Mouse (Mus musculus): ENCODE data around the gene BC030499.
"Not testable (repeated sequence)": the region's sequence is repeated elsewhere in the genome, so short reads cannot be mapped to it uniquely, and the experiment has no call there.

BC030499 gene

GRCm38 (mm10) chr11:78290654-78291053 is at the start of gene BC030499:
Gene BC030499 (plus strand): TSS chr11:78290841.
- in situ Hi-C loops (cut with MboI; ENCODE audit: low sequenced_read_pairs), result no loop called here

- in situ Hi-C loops (cut with MboI; ENCODE audit: low sequenced_read_pairs), result no loop called here
Measured at GRCm38 (mm10) chr11:78245261-78245626, 45.4 kb upstream of the BC030499 start.

DNA sequence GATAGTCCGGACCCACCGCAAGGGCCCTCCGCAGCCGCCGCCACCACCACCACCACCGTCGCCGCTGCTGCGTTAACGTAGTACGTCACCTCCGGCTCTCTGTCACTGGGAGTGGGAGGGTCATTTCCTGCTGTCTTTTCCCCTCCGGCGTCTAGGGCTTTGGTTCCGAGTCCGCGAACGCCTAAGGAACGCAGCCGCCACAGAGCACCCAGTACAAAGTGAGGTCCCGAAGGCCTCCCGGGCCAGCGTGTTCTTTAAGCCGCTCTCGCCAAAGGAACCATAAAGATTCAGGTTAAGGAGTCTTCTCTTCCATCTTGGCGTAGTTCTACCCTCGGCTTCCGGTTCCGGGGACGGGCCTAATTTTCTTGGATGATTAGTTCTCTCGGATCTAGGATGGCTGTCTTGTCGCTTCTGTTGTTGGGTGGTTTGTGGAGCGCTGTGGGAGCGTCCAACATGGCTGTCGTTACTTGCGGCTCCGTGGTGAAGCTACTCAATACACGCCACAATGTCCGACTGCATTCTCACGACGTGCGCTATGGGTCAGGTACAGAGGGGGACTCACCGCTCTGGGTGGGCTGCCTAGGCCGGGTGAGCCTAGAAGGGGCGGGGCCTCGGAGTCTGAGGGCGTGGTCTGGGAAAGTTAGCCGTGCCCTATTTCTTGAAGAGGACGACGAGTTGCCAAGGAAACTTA is 44.9 kb upstream of the BC030499 start, which contains the start of the genes Sdf2 and Supt6:
TSS of gene Sdf2 (plus strand) at position 120 of the 691 bp plus-strand sequence.
TSS of gene Supt6 (minus strand) at position 361 of the 691 bp plus-strand sequence.
- in situ Hi-C loops (cut with MboI; ENCODE audit: low sequenced_read_pairs), result no loop called here

GRCm38 (mm10) chr11:78246318-78247011 is 44.2 kb upstream of the BC030499 start:
- in situ Hi-C loops (cut with MboI; ENCODE audit: low sequenced_read_pairs), result no loop called here

DNA sequence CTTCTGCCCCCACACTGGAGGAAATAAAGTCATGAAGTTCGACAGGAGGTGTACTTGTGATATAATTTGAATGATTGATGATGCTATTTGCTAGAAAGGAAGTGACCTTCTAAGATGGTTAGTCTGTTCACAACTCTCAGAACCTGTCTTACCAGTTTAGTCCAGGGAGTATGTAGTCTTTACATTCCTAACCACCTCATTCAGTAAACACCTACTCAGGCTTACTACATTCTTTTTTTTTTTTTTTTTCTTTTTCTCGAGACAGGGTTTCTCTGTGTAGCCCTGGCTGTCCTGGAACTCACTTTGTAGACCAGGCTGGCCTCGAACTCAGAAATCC is 43.7 kb upstream of the BC030499 start:
- in situ Hi-C loops (cut with MboI; ENCODE audit: low sequenced_read_pairs), result no loop called here

- in situ Hi-C loops (cut with MboI; ENCODE audit: low sequenced_read_pairs), result no loop called here
Measured at GRCm38 (mm10) chr11:78247727-78248140, 42.9 kb upstream of the BC030499 start.

- in situ Hi-C loops (cut with MboI; ENCODE audit: low sequenced_read_pairs), result no loop called here
Measured at GRCm38 (mm10) chr11:78256618-78257017, 34.0 kb upstream of the BC030499 start.

DNA sequence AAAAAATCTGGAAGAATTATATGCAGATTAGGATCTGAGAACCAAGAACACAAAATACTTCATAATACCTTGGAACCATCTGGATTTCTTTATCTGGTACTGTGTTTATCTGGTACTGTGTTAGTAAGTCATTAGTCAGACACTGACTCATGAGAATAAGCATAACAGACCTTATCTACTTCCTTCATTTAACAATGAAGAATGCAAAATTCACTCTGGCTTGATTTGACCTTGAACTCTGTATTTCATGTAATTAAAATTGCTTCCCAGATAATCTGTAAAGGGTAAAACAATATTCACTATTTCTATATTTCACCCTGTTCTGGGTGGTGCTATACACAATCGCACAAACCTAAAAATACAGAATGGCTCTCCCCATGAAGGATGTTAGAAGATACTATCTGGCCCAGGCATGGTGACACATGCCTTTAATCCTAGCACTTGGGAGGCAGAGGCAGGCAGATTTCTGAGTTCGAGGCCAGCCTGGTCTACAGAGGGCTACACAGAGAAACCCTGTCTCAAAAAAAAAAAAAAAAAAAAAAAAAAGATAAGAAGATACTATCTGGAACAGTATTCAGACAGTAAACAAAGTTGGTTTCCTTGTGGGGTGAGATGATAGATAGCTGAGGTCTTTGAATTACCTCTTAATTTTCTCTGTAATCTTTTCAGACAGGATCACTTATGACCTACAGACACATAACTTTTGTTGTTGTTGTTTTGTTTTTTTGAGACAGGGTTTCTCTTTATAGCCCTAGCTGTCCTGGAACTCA is 30.0 kb upstream of the BC030499 start:
- in situ Hi-C loops (cut with MboI; ENCODE audit: low sequenced_read_pairs), result no loop called here

GRCm38 (mm10) chr11:78261380-78262352 is 29.0 kb upstream of the BC030499 start, which contains the start of gene 2610507B11Rik:
Gene 2610507B11Rik (plus strand): TSS chr11:78261752.
- in situ Hi-C loops (cut with MboI; ENCODE audit: low sequenced_read_pairs), result no loop called here

GRCm38 (mm10) chr11:78262550-78262949 is 28.1 kb upstream of the BC030499 start:
- in situ Hi-C loops (cut with MboI; ENCODE audit: low sequenced_read_pairs), result no loop called here

DNA sequence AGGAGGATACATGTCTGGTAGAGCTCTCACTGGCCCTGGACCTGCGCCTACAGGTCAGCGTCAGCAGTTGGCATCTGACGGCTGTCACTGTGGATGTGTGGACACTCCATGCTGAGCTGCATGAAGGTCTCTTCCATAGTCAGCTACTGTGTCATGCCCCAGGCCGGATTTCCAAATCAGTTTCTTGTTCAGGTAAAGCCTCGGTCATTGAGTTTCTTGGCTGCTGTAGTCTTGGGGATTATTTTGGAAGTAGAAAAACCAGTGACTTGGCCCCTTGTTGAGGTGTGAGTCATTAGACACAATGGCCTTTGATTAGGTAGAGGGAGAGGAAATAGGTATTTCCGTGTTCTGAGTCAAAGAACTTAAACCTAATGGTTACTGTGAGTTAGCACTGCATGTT is 25.1 kb upstream of the BC030499 start:
- in situ Hi-C loops (cut with MboI; ENCODE audit: low sequenced_read_pairs), result no loop called here

- in situ Hi-C loops (cut with MboI; ENCODE audit: low sequenced_read_pairs), result no loop called here
Measured at GRCm38 (mm10) chr11:78271986-78272385, 18.7 kb upstream of the BC030499 start.

GRCm38 (mm10) chr11:78275596-78275995 is 15.0 kb upstream of the BC030499 start:
- in situ Hi-C loops (cut with MboI; ENCODE audit: low sequenced_read_pairs), result no loop called here

GRCm38 (mm10) chr11:78276169-78276568 is 14.5 kb upstream of the BC030499 start:
- in situ Hi-C loops (cut with MboI; ENCODE audit: low sequenced_read_pairs), result not testable (repeated sequence)

DNA sequence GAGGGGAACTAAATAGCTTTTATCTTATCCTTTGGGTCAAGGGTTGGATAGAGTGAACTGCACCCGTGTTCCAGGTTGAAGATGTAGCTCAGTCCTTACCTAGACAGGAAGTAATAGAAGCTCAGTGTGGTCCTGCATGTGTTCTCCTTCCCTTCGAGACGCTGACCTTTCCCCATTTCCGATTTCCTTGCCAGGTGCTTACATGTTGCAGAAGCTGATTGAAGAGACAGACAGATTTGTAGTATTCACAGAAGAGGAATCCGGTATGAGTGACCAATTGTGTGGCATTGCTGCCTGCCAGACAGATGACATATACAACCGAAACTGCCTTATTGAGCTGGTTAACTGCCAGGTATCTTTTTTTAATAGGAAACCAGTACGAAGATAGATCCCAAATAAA is 11.8 kb upstream of the BC030499 start:
- in situ Hi-C loops (cut with MboI; ENCODE audit: low sequenced_read_pairs), result no loop called here

GRCm38 (mm10) chr11:78279586-78279985 is 11.1 kb upstream of the BC030499 start:
- in situ Hi-C loops (cut with MboI; ENCODE audit: low sequenced_read_pairs), result no loop called here

DNA sequence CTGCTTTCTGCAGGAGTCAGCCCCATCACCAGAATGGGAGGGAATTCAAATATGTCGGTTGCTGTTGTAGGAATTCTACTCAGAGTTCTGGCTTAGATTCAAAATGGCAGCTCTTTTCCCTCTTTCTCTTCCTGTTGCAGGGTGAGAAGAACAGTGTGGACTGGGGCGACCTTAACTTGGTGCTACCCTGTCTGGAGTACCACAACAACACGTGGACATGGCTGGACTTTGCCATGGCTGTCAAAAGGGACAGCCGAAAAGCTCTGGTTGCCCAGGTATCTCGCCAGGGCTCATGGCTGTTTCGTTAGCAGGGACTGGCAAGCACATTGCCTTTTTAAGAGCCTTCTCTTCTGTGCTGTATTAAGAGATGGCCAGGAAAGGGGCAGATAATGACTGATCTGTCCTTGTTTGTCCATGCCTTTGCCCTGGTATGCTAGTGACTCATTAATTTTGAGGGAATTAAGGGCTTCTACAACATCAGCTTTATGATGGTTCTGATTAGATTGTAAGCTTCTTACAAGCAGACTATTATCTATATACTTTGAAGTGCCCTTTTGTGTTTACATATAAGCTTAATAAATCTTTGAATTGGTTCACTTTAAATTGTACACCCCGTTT is 1.4 kb upstream of the BC030499 start:
- in situ Hi-C loops (cut with MboI; ENCODE audit: low sequenced_read_pairs), result no loop called here

- in situ Hi-C loops (cut with MboI; ENCODE audit: low sequenced_read_pairs), result no loop called here
Measured at GRCm38 (mm10) chr11:78294585-78294984, 3.9 kb downstream of the BC030499 start.

GRCm38 (mm10) chr11:78300917-78301316 is 10.3 kb downstream of the BC030499 start:
- in situ Hi-C loops (cut with MboI; ENCODE audit: low sequenced_read_pairs), result no loop called here

Measured in CH12F3 (cell line).